Mouse (Mus musculus) thymus, adult 2 months (tissue): ENCODE measurements around the gene Dennd5a.

Source experiments
- CTCF ChIP-seq: fragments of 200-500 bp; IDR thresholded peaks from 2 replicates; pipeline ENCODE4 v1.5.1; 2012; ENCODE audit warnings: mild to moderate bottlenecking, control low read depth, low read length, moderate library complexity, borderline replicate concordance; ENCODE audit not compliant: control insufficient read depth, poor library complexity, insufficient read depth; ENCODE audit errors: extremely low read depth
- POLR2A ChIP-seq: fragments of 200-500 bp; IDR thresholded peaks from 2 replicates; pipeline ENCODE4 v1.6.1; 2012; ENCODE audit warnings: mild to moderate bottlenecking, low read length, control low read depth, moderate library complexity; ENCODE audit not compliant: control insufficient read depth, poor library complexity, insufficient read depth; ENCODE audit errors: extremely low read depth

DNA sequence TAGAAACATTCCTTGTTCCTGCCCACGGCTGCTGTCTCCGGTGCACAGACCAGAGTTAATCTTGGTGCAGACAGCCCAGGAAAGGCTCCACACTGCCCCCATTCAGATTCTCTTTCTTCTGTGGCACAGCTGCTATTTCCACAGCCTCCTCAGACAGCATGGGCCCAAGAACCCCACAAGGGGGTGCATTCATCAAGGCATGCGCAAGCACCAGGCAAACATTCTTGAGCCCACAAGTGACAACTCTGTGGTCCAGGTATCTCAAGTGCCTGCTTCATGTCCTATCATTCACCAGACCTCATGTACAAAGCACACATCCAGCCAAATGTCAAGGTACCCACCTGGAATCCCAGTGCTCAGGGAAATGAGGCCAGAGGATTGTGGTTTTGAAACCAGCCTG lies 91.8 kb downstream of the Dennd5a start:
- TF ChIP-seq CTCF (no peak), POLR2A (no peak)
